In genomic region chr1:86925776-86926175, GRCm38 (mm10) we compare ENCODE assay signal across 25 mouse cellular contexts.
DNase-seq lines count a peak whose midpoint lies in the region; ATAC-seq and TF ChIP-seq lines count a peak whose summit lies in the region.
"Had no signal": no experiment of that assay in that cellular context is flagged by ENCODE, and none has a peak within 500 bp of the region (broad histone marks: within the 10 kb centered on the region; RNA-seq: fewer than 3 reads in every experiment).

No protein-coding gene starts in this region.

- TF ChIP-seq CTCF in kidney, adult 2 months (conservative IDR thresholded peaks at IDR 0.05; ENCODE audit: insufficient read depth, insufficient read length, low read depth, low read length), result no peak
- no peak for TF ChIP-seq CTCF in hindbrain, postnatal 0 days (IDR thresholded peaks at IDR 0.05; ENCODE audit: low read depth)
- no peak for TF ChIP-seq CTCF in thymus, adult 2 months (IDR thresholded peaks at IDR 0.05; ENCODE audit: borderline replicate concordance, control insufficient read depth, extremely low read depth, insufficient read depth, low read length, poor library complexity)

- peak; percentile 10 to 32 for DNase-seq in lung, adult 18-20 months
- DNase-seq in lung, postnatal 14 days, result no peak
- peak; percentile 89 for DNase-seq in kidney, adult 2 months
- no peak for DNase-seq in hindbrain, postnatal 0 days (ENCODE audit: low spot score)
- DNase-seq in midbrain, embryonic 10.5 days (ENCODE audit: low spot score), result no peak
- DNase-seq in thymus, adult 2 months, result no peak
- DNase-seq: adrenal gland, adult 2 months; B cell, adult 2 months; cerebellum, adult 18-20 months; cerebellum, postnatal 14 days; forebrain, postnatal 0 days; right cerebral cortex, adult 18-20 months; right cerebral cortex, postnatal 4 days; thymus, postnatal 4 days had no signal

- TF ChIP-seq POLR2A in kidney, adult 2 months (IDR thresholded peaks at IDR 0.05; ENCODE audit: low read depth, low read length), result no peak
- TF ChIP-seq POLR2A in thymus, adult 2 months (IDR thresholded peaks at IDR 0.05; ENCODE audit: control insufficient read depth, extremely low read depth, insufficient read depth, low read length, poor library complexity), result no peak

- H3K4me1 ChIP-seq in kidney, adult 2 months (ENCODE audit: control insufficient read depth, insufficient read depth, low read length), result peaks cover 12% of the 10 kb centered on the region; the same call in 1 of the 2 replicates
- H3K4me1 ChIP-seq in kidney, embryonic 16.5 days (ENCODE audit: insufficient read depth, low read length), result 0 out of 2 replicates have a peak, but pooled peaks cover 3% of the 10 kb centered on the region
- no peaks in the 10 kb centered on the region; the same call in 1 of the 2 replicates for H3K4me1 ChIP-seq in lung, embryonic 16.5 days (replicated peaks; ENCODE audit: control insufficient read depth, insufficient read depth, low read length)
- no peaks in the 10 kb centered on the region for H3K4me1 ChIP-seq in hindbrain, postnatal 0 days (ENCODE audit: insufficient read depth, low read length)
- H3K4me1 ChIP-seq in midbrain, embryonic 10.5 days, result no peaks in the 10 kb centered on the region
- no peaks in the 10 kb centered on the region for H3K4me1 ChIP-seq in thymus, adult 2 months (replicated peaks; ENCODE audit: control insufficient read depth, insufficient read depth, low read length)
- H3K4me1 ChIP-seq: forebrain, embryonic 10.5 days; hindbrain, embryonic 12.5 days; neural tube, embryonic 15.5 days; stomach, embryonic 15.5 days had no signal

- H3K9ac ChIP-seq in kidney, embryonic 16.5 days (replicated peaks; ENCODE audit: low read length), result no peak overlapping the region
- no peak overlapping the region for H3K9ac ChIP-seq in lung, embryonic 16.5 days (ENCODE audit: low read length)
- H3K9ac ChIP-seq in hindbrain, postnatal 0 days (replicated peaks; ENCODE audit: low read length), result no peak overlapping the region
- H3K9ac ChIP-seq: forebrain, postnatal 0 days; hindbrain, embryonic 12.5 days; lung, embryonic 15.5 days; neural tube, embryonic 15.5 days; stomach, embryonic 15.5 days had no signal

- H3K36me3 ChIP-seq in kidney, adult 2 months (ENCODE audit: control insufficient read depth, insufficient read depth, low read length), result no peaks in the 10 kb centered on the region
- 0 out of 2 replicates have a peak, but pooled peaks cover 3% of the 10 kb centered on the region for H3K36me3 ChIP-seq in kidney, embryonic 16.5 days (ENCODE audit: insufficient read depth, low read length)
- no peaks in the 10 kb centered on the region for H3K36me3 ChIP-seq in lung, embryonic 16.5 days (ENCODE audit: control insufficient read depth, insufficient read depth, low read length)
- 0 out of 2 replicates have a peak, but pooled peaks cover 4% of the 10 kb centered on the region for H3K36me3 ChIP-seq in hindbrain, postnatal 0 days (ENCODE audit: insufficient read depth, low read length)
- H3K36me3 ChIP-seq in midbrain, embryonic 10.5 days, result 0 out of 2 replicates have a peak, but pooled peaks cover 2% of the 10 kb centered on the region
- H3K36me3 ChIP-seq in thymus, adult 2 months (ENCODE audit: control insufficient read depth, insufficient read depth, low read length), result no peaks in the 10 kb centered on the region
- H3K36me3 ChIP-seq: hindbrain, embryonic 12.5 days; lung, embryonic 15.5 days; neural tube, embryonic 15.5 days; stomach, embryonic 15.5 days had no signal

- no peaks in the 10 kb centered on the region for H3K9me3 ChIP-seq in kidney, embryonic 16.5 days (ENCODE audit: low read length)
- no peaks in the 10 kb centered on the region for H3K9me3 ChIP-seq in lung, embryonic 16.5 days (ENCODE audit: control insufficient read depth, low read length)
- no peaks in the 10 kb centered on the region for H3K9me3 ChIP-seq in hindbrain, postnatal 0 days (ENCODE audit: low read length)
- no peaks in the 10 kb centered on the region for H3K9me3 ChIP-seq in midbrain, embryonic 10.5 days (replicated peaks)
- H3K9me3 ChIP-seq: forebrain, embryonic 10.5 days; G1E; hindbrain, embryonic 12.5 days; lung, embryonic 15.5 days; neural tube, embryonic 15.5 days; stomach, embryonic 15.5 days had no signal

- WGBS in kidney, adult 2 months, result 32% methylated on average over 5 of the region's 5 CpGs
- WGBS in kidney, embryonic 16.5 days, result 54% methylated on average over 5 of the region's 5 CpGs
- 61% methylated on average over 5 of the region's 5 CpGs for WGBS in lung, embryonic 16.5 days
- WGBS in hindbrain, postnatal 0 days, result 73% methylated on average over 5 of the region's 5 CpGs
- 83% methylated on average over 5 of the region's 5 CpGs for WGBS in midbrain, embryonic 10.5 days
- WGBS in thymus, adult 2 months, result 95% methylated on average over 5 of the region's 5 CpGs

- H3K4me2 ChIP-seq in kidney, embryonic 16.5 days (replicated peaks; ENCODE audit: low read depth, low read length), result no peak overlapping the region
- no peak overlapping the region for H3K4me2 ChIP-seq in lung, embryonic 16.5 days (ENCODE audit: low read depth, low read length)
- H3K4me2 ChIP-seq in hindbrain, postnatal 0 days (ENCODE audit: low read depth, low read length), result no peak overlapping the region
- H3K4me2 ChIP-seq: hindbrain, embryonic 12.5 days; liver, embryonic 11.5 days; lung, embryonic 15.5 days; midbrain, embryonic 11.5 days; neural tube, embryonic 15.5 days; stomach, embryonic 15.5 days had no signal

- H3K27ac ChIP-seq in kidney, adult 2 months (ENCODE audit: insufficient read depth, low read depth, low read length), result peak overlapping the region; percentile 64
- H3K27ac ChIP-seq in kidney, embryonic 16.5 days (ENCODE audit: low read length), result 0 out of 2 replicates have a peak overlapping the region, but pooled peaks have one; percentile 18
- H3K27ac ChIP-seq in lung, embryonic 16.5 days (ENCODE audit: low read length), result 0 out of 2 replicates have a peak overlapping the region, but pooled peaks have one; percentile 25
- no peak overlapping the region for H3K27ac ChIP-seq in hindbrain, postnatal 0 days
- no peak overlapping the region for H3K27ac ChIP-seq in midbrain, embryonic 10.5 days (replicated peaks)
- H3K27ac ChIP-seq in thymus, adult 2 months (ENCODE audit: control insufficient read depth, insufficient read depth, low read length), result no peak overlapping the region
- H3K27ac ChIP-seq: forebrain, embryonic 10.5 days; hindbrain, embryonic 12.5 days; lung, embryonic 15.5 days; neural tube, embryonic 15.5 days; stomach, embryonic 15.5 days had no signal

- no peaks in the 10 kb centered on the region for H3K27me3 ChIP-seq in kidney, adult 2 months (replicated peaks; ENCODE audit: control insufficient read depth, insufficient read depth, low read length)
- no peaks in the 10 kb centered on the region for H3K27me3 ChIP-seq in kidney, embryonic 16.5 days (ENCODE audit: insufficient read depth, low read length)
- H3K27me3 ChIP-seq in lung, embryonic 16.5 days (ENCODE audit: control insufficient read depth, insufficient read depth, low read depth, low read length), result no peaks in the 10 kb centered on the region
- H3K27me3 ChIP-seq in hindbrain, postnatal 0 days (ENCODE audit: insufficient read depth, low read length), result no peaks in the 10 kb centered on the region
- H3K27me3 ChIP-seq in midbrain, embryonic 10.5 days (ENCODE audit: low read depth, poor library complexity, severe bottlenecking), result no peaks in the 10 kb centered on the region
- no peaks in the 10 kb centered on the region for H3K27me3 ChIP-seq in thymus, adult 2 months (ENCODE audit: control insufficient read depth, insufficient read depth, low read length)
- H3K27me3 ChIP-seq: CH12.LX; hindbrain, embryonic 12.5 days; lung, embryonic 15.5 days; neural tube, embryonic 15.5 days; stomach, embryonic 15.5 days had no signal

- no peak for ATAC-seq in kidney, embryonic 16.5 days (ENCODE audit: low FRiP score, low TSS enrichment)
- ATAC-seq in lung, embryonic 16.5 days (ENCODE audit: low read depth), result peak; percentile 12; the same call in 1 of the 2 replicates
- ATAC-seq in hindbrain, postnatal 0 days, result no peak
- ATAC-seq: forebrain, postnatal 0 days had no signal

- no peak overlapping the region for H3K4me3 ChIP-seq in kidney, adult 2 months (ENCODE audit: insufficient read depth, low read depth, low read length)
- H3K4me3 ChIP-seq in kidney, embryonic 16.5 days (ENCODE audit: low read length), result no peak overlapping the region
- no peak overlapping the region for H3K4me3 ChIP-seq in lung, embryonic 16.5 days (ENCODE audit: low read length)
- no peak overlapping the region for H3K4me3 ChIP-seq in hindbrain, postnatal 0 days (ENCODE audit: low read length)
- H3K4me3 ChIP-seq in midbrain, embryonic 10.5 days, result no peak overlapping the region
- no peak overlapping the region for H3K4me3 ChIP-seq in thymus, adult 2 months (ENCODE audit: control insufficient read depth, insufficient read depth, low read length)
- H3K4me3 ChIP-seq: forebrain, embryonic 10.5 days; hindbrain, embryonic 12.5 days; lung, embryonic 15.5 days; neural tube, embryonic 15.5 days; stomach, embryonic 15.5 days had no signal

Comparison
In these comparisons a context has a peak if more than half of its experiments do, and no peak if none do; other contexts are left out.
1. DNase-seq: peak in lung, adult 18-20 months (2 of 2) and kidney, adult 2 months (single experiment); none in lung, postnatal 14 days (single experiment), hindbrain, postnatal 0 days (single experiment), midbrain, embryonic 10.5 days (single experiment) and thymus, adult 2 months (single experiment).
2. H3K27ac ChIP-seq: peak in kidney, adult 2 months (single experiment), kidney, embryonic 16.5 days (single experiment) and lung, embryonic 16.5 days (single experiment); none in hindbrain, postnatal 0 days (single experiment), midbrain, embryonic 10.5 days (single experiment) and thymus, adult 2 months (single experiment).